ENCODE assay signal across 9 mouse cellular contexts in the genomic region with DNA sequence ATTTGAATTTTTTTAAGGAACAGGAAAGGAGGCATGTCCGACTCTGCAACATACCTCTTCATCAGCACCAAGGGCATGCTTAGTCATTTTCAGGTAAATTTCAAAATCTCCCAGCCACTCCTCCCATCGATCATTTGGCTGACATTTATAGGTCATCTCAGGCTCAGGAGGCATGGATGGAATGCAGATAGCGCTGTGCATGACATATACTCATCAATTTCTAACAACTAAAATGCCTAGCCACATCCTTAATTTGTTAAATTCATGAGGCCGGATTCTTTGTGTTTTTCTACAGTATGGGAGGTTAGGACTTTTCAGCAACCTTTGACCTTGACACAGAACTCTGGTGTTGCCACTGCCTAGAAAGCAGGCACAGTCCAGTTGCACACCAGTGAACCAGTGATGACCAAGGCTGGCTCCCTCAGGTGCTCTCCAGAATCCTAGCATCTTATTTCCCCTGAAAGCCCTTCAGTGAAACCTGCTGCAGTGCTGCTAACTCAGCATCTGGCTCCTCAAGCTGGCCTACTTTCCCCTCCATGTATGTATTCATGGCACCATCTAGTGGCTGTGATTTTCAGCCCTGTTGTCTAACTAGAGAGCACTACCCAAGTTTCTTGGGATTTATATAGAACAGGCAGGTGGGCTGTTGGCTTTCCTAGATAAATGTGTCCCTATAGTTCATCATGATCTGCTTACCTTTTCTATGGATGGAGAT. TPM values are rescaled to one million over a fixed set of nuclear protein-coding genes. Genes with fewer than 3 reads are reported as not detected.
DNase-seq lines count a peak whose midpoint lies in the region; ATAC-seq and TF ChIP-seq lines count a peak whose summit lies in the region.
"Had no signal": no experiment of that assay in that cellular context is flagged by ENCODE, and none has a peak within 500 bp of the region (broad histone marks: within the 10 kb centered on the region; RNA-seq: fewer than 3 reads in every experiment).

No protein-coding gene starts in this region.

- ATAC-seq in midbrain, embryonic 15.5 days (replicated peaks) = peak; percentile 95
- no peak for ATAC-seq in inflammation-experienced regulatory T-cells, adult 6 months

- TF ChIP-seq CTCF in layer of hippocampus, adult 2 months (conservative IDR thresholded peaks at IDR 0.05) = peak; percentile 89

- no peaks in the 10 kb centered on the region for H3K36me3 ChIP-seq in midbrain, embryonic 15.5 days (replicated peaks)
- H3K36me3 ChIP-seq: liver, embryonic 13.5 days had no signal

- H3K27me3 ChIP-seq in midbrain, embryonic 15.5 days (replicated peaks) = no peaks in the 10 kb centered on the region
- H3K27me3 ChIP-seq: liver, embryonic 13.5 days had no signal

- no peaks in the 10 kb centered on the region for H3K4me1 ChIP-seq in midbrain, embryonic 15.5 days
- H3K4me1 ChIP-seq: liver, embryonic 13.5 days had no signal

- peak; percentile 4 to 7 for DNase-seq in urinary bladder, postnatal 36 days (ENCODE audit: low spot score in 2 of 2)
- no peak for DNase-seq in urinary bladder, adult 2 months (ENCODE audit: low spot score)
- peak; percentile 22 for DNase-seq in cerebellum, adult 9-11 months
- DNase-seq in frontal cortex, postnatal 14 days (ENCODE audit: low spot score in 2 of 2) = peak; percentile 44 to 50
- peak; percentile 75 to 79 for DNase-seq in layer of hippocampus, adult 2 months (ENCODE audit: low spot score in 2 of 2)
- DNase-seq in B cell, adult 2 months = no peak
- DNase-seq: liver, embryonic 13.5 days had no signal

- no peak overlapping the region for H3K4me3 ChIP-seq in layer of hippocampus, adult 2 months
- H3K4me3 ChIP-seq in midbrain, embryonic 15.5 days = no peak overlapping the region
- H3K4me3 ChIP-seq: liver, embryonic 13.5 days had no signal

- peak overlapping the region; percentile 61 for H3K27ac ChIP-seq in layer of hippocampus, adult 2 months
- no peak overlapping the region for H3K27ac ChIP-seq in midbrain, embryonic 15.5 days
- H3K27ac ChIP-seq: liver, embryonic 13.5 days had no signal

- no peak overlapping the region for H3K9ac ChIP-seq in midbrain, embryonic 15.5 days
- H3K9ac ChIP-seq: liver, embryonic 13.5 days had no signal

- H3K9me3 ChIP-seq in midbrain, embryonic 15.5 days = no peaks in the 10 kb centered on the region
- H3K9me3 ChIP-seq: liver, embryonic 13.5 days had no signal

- WGBS in midbrain, embryonic 15.5 days = 85% methylated on average over 4 of the region's 4 CpGs

- no peak overlapping the region for H3K4me2 ChIP-seq in midbrain, embryonic 15.5 days
- H3K4me2 ChIP-seq: liver, embryonic 13.5 days had no signal

RNA-seq across cellular contexts. Expression of gene Gabra5, which starts 35.9 kb away (rescaled TPM):
- polyA plus RNA-seq in urinary bladder, adult 2 months (2012; rRNA removed) = not detected in 2 replicates
- 100 to 1,000 TPM; 172 to 194 TPM for total RNA-seq in layer of hippocampus, adult 2 months (2021)
- 35.5 and 37.8 TPM in 2 replicates for polyA plus RNA-seq in midbrain, embryonic 15.5 days (2015; fragmentation: Nextera tagmentation; extraction: Ambion mirVana)
- polyA plus RNA-seq in inflammation-experienced regulatory T-cells, adult 6 months (2017; shearing (Covaris generic)) = not detected
- polyA plus RNA-seq: liver, embryonic 13.5 days had no signal

RNA-seq across cellular contexts. Expression of gene Gabrb3, which starts 54.5 kb away (rescaled TPM):
- polyA plus RNA-seq in urinary bladder, adult 2 months (2012; rRNA removed) = 0.25 and 0.26 TPM in 2 replicates
- total RNA-seq in layer of hippocampus, adult 2 months (2021) = 100 to 1,000 TPM; 276 to 305 TPM
- polyA plus RNA-seq in midbrain, embryonic 15.5 days (2015; fragmentation: Nextera tagmentation; extraction: Ambion mirVana) = 49.3 and 57.8 TPM in 2 replicates
- polyA plus RNA-seq in inflammation-experienced regulatory T-cells, adult 6 months (2017; shearing (Covaris generic)) = not detected

Comparison
In these comparisons a context has a peak if more than half of its experiments do, and no peak if none do; other contexts are left out.
1. DNase-seq: peak in urinary bladder, postnatal 36 days (2 of 2), cerebellum, adult 9-11 months (single experiment), frontal cortex, postnatal 14 days (2 of 2) and layer of hippocampus, adult 2 months (2 of 2); none in urinary bladder, adult 2 months (single experiment) and B cell, adult 2 months (0 of 2).
2. RNA of gene Gabra5, which starts 35.9 kb away (polyA plus RNA-seq): 35.5 to 37.8 TPM in midbrain, embryonic 15.5 days; not detected in urinary bladder, adult 2 months and not detected in inflammation-experienced regulatory T-cells, adult 6 months; every median in the first group is over 10 times any median in the second.
3. RNA of gene Gabrb3, which starts 54.5 kb away (polyA plus RNA-seq): 49.3 to 57.8 TPM in midbrain, embryonic 15.5 days; 0.25 to 0.26 TPM in urinary bladder, adult 2 months and not detected in inflammation-experienced regulatory T-cells, adult 6 months; every median in the first group is over 10 times any median in the second.